24 mouse cellular contexts compared by ENCODE assay signal in genomic region chr4:48537024-48537423, GRCm38 (mm10). TPM values are rescaled to one million over a fixed set of nuclear protein-coding genes. Genes with fewer than 3 reads are reported as not detected.
DNase-seq lines count a peak whose midpoint lies in the region; ATAC-seq and TF ChIP-seq lines count a peak whose summit lies in the region.
"Had no signal": no experiment of that assay in that cellular context is flagged by ENCODE, and none has a peak within 500 bp of the region (broad histone marks: within the 10 kb centered on the region; RNA-seq: fewer than 3 reads in every experiment).

No protein-coding gene starts in this region.

- no peaks in the 10 kb centered on the region for H3K27me3 ChIP-seq in forebrain, embryonic 12.5 days
- H3K27me3 ChIP-seq in forebrain, postnatal 0 days (ENCODE audit: insufficient read depth, low read length), result no peaks in the 10 kb centered on the region
- no peaks in the 10 kb centered on the region for H3K27me3 ChIP-seq in midbrain, embryonic 11.5 days (ENCODE audit: control insufficient read depth, insufficient read depth, low read length)
- no peaks in the 10 kb centered on the region for H3K27me3 ChIP-seq in midbrain, embryonic 13.5 days
- no peaks in the 10 kb centered on the region for H3K27me3 ChIP-seq in neural tube, embryonic 15.5 days (replicated peaks)
- H3K27me3 ChIP-seq in kidney, embryonic 14.5 days (ENCODE audit: control insufficient read depth, insufficient read depth, low read length), result no peaks in the 10 kb centered on the region
- H3K27me3 ChIP-seq: CH12.LX, Patski had no signal

- TF ChIP-seq POLR2A in brain, embryonic 14.5 days (IDR thresholded peaks at IDR 0.05; ENCODE audit: borderline replicate concordance, extremely low read depth, insufficient read depth, insufficient read length, poor library complexity, severe bottlenecking), result no peak

- no peak for ATAC-seq in forebrain, embryonic 12.5 days (ENCODE audit: low FRiP score)
- ATAC-seq in forebrain, postnatal 0 days, result no peak
- ATAC-seq in midbrain, embryonic 11.5 days (ENCODE audit: low FRiP score), result no peak
- ATAC-seq in midbrain, embryonic 13.5 days, result no peak
- ATAC-seq in neural tube, embryonic 15.5 days (ENCODE audit: low FRiP score), result no peak
- ATAC-seq in kidney, embryonic 14.5 days (ENCODE audit: low FRiP score, low TSS enrichment), result no peak
- ATAC-seq: activated CD4-positive, CD25-positive, alpha-beta regulatory T cell, adult 4 months; CD4-positive, CD25-positive, alpha-beta regulatory T cell, adult 4 months; Patski had no signal

- 59% methylated on average over 5 of the region's 5 CpGs for WGBS in forebrain, embryonic 12.5 days
- 53% methylated on average over 5 of the region's 5 CpGs for WGBS in forebrain, postnatal 0 days
- 90% methylated on average over 5 of the region's 5 CpGs for WGBS in midbrain, embryonic 11.5 days
- 79% methylated on average over 5 of the region's 5 CpGs for WGBS in midbrain, embryonic 13.5 days
- 80% methylated on average over 5 of the region's 5 CpGs for WGBS in neural tube, embryonic 15.5 days
- WGBS in kidney, embryonic 14.5 days, result 89% methylated on average over 5 of the region's 5 CpGs

- 0 out of 2 replicates have a peak overlapping the region, but pooled peaks have one; percentile 56 for H3K27ac ChIP-seq in forebrain, embryonic 12.5 days
- H3K27ac ChIP-seq in forebrain, postnatal 0 days (ENCODE audit: low read depth, low read length), result no peak overlapping the region
- H3K27ac ChIP-seq in midbrain, embryonic 11.5 days (ENCODE audit: low read depth, low read length), result no peak overlapping the region
- H3K27ac ChIP-seq in midbrain, embryonic 13.5 days, result no peak overlapping the region
- no peak overlapping the region for H3K27ac ChIP-seq in neural tube, embryonic 15.5 days (replicated peaks)
- no peak overlapping the region for H3K27ac ChIP-seq in kidney, embryonic 14.5 days (ENCODE audit: low read depth, low read length)

- H3K4me2 ChIP-seq in forebrain, embryonic 12.5 days, result no peak overlapping the region
- H3K4me2 ChIP-seq in forebrain, postnatal 0 days (ENCODE audit: low read depth), result no peak overlapping the region
- no peak overlapping the region for H3K4me2 ChIP-seq in midbrain, embryonic 11.5 days
- H3K4me2 ChIP-seq in midbrain, embryonic 13.5 days (replicated peaks), result no peak overlapping the region
- H3K4me2 ChIP-seq in neural tube, embryonic 15.5 days, result no peak overlapping the region
- H3K4me2 ChIP-seq in kidney, embryonic 14.5 days (replicated peaks; ENCODE audit: low read depth, low read length), result no peak overlapping the region

- no peaks in the 10 kb centered on the region for H3K9me3 ChIP-seq in forebrain, embryonic 12.5 days
- no peaks in the 10 kb centered on the region for H3K9me3 ChIP-seq in forebrain, postnatal 0 days (ENCODE audit: low read length)
- no peaks in the 10 kb centered on the region for H3K9me3 ChIP-seq in midbrain, embryonic 11.5 days (ENCODE audit: control insufficient read depth, low read length)
- no peaks in the 10 kb centered on the region for H3K9me3 ChIP-seq in midbrain, embryonic 13.5 days
- no peaks in the 10 kb centered on the region for H3K9me3 ChIP-seq in neural tube, embryonic 15.5 days (replicated peaks)
- H3K9me3 ChIP-seq in kidney, embryonic 14.5 days (ENCODE audit: control insufficient read depth, low read length), result no peaks in the 10 kb centered on the region

- H3K4me3 ChIP-seq in forebrain, embryonic 12.5 days (replicated peaks), result no peak overlapping the region
- no peak overlapping the region for H3K4me3 ChIP-seq in forebrain, postnatal 0 days (ENCODE audit: low read depth, low read length)
- no peak overlapping the region for H3K4me3 ChIP-seq in midbrain, embryonic 11.5 days (ENCODE audit: low read depth, low read length)
- no peak overlapping the region for H3K4me3 ChIP-seq in midbrain, embryonic 13.5 days (replicated peaks)
- H3K4me3 ChIP-seq in neural tube, embryonic 15.5 days (replicated peaks), result no peak overlapping the region
- H3K4me3 ChIP-seq in kidney, embryonic 14.5 days (ENCODE audit: low read length), result no peak overlapping the region

- peaks cover 25% of the 10 kb centered on the region for H3K4me1 ChIP-seq in forebrain, embryonic 12.5 days
- H3K4me1 ChIP-seq in forebrain, postnatal 0 days (ENCODE audit: insufficient read depth), result peaks cover 9% of the 10 kb centered on the region
- peaks cover 10% of the 10 kb centered on the region for H3K4me1 ChIP-seq in midbrain, embryonic 11.5 days (ENCODE audit: control insufficient read depth, insufficient read depth, low read length)
- peaks cover 13% of the 10 kb centered on the region for H3K4me1 ChIP-seq in midbrain, embryonic 13.5 days (replicated peaks)
- peaks cover 13% of the 10 kb centered on the region for H3K4me1 ChIP-seq in neural tube, embryonic 15.5 days
- H3K4me1 ChIP-seq in kidney, embryonic 14.5 days (ENCODE audit: control insufficient read depth, insufficient read depth, low read length), result peaks cover 6% of the 10 kb centered on the region

- no peak for DNase-seq in forebrain, postnatal 0 days
- peak; percentile 79 for DNase-seq in midbrain, embryonic 11.5 days (ENCODE audit: low spot score, missing footprints)
- peak; percentile 1 for DNase-seq in neural tube, embryonic 10.5 days (ENCODE audit: extremely low spot score, low spot score)
- peak; percentile 63 for DNase-seq in brain, embryonic 14.5 days (ENCODE audit: low read depth)
- DNase-seq: adrenal gland, adult 2 months; adrenal gland, adult 8-10 months; adrenal gland, postnatal 10 days; adrenal gland, postnatal 14 days; adrenal gland, postnatal 25 days; adrenal gland, postnatal 36 days; B cell, adult 2 months; cerebellum, adult 11 months; cerebellum, adult 11-12 months; cerebellum, adult 18-20 months had no signal

- no peaks in the 10 kb centered on the region for H3K36me3 ChIP-seq in forebrain, embryonic 12.5 days (replicated peaks)
- H3K36me3 ChIP-seq in forebrain, postnatal 0 days (ENCODE audit: insufficient read depth), result no peaks in the 10 kb centered on the region
- no peaks in the 10 kb centered on the region for H3K36me3 ChIP-seq in midbrain, embryonic 11.5 days (ENCODE audit: control insufficient read depth, insufficient read depth, low read length)
- no peaks in the 10 kb centered on the region for H3K36me3 ChIP-seq in midbrain, embryonic 13.5 days
- no peaks in the 10 kb centered on the region for H3K36me3 ChIP-seq in neural tube, embryonic 15.5 days
- no peaks in the 10 kb centered on the region for H3K36me3 ChIP-seq in kidney, embryonic 14.5 days (ENCODE audit: control insufficient read depth, insufficient read depth, low read length)
- H3K36me3 ChIP-seq: G1E had no signal

- TF ChIP-seq CTCF in forebrain, postnatal 0 days (IDR thresholded peaks at IDR 0.05; ENCODE audit: low read depth), result no peak
- TF ChIP-seq CTCF in brain, embryonic 14.5 days (IDR thresholded peaks at IDR 0.05; ENCODE audit: borderline replicate concordance, extremely low read depth, insufficient read depth, insufficient read length), result no peak

- no peak overlapping the region for H3K9ac ChIP-seq in forebrain, embryonic 12.5 days
- H3K9ac ChIP-seq in forebrain, postnatal 0 days, result no peak overlapping the region
- H3K9ac ChIP-seq in midbrain, embryonic 11.5 days (ENCODE audit: low read length), result no peak overlapping the region
- H3K9ac ChIP-seq in midbrain, embryonic 13.5 days (replicated peaks), result no peak overlapping the region
- no peak overlapping the region for H3K9ac ChIP-seq in neural tube, embryonic 15.5 days (replicated peaks)
- H3K9ac ChIP-seq in kidney, embryonic 14.5 days (ENCODE audit: low read depth, low read length), result no peak overlapping the region

RNA-seq across cellular contexts. Expression of gene Msantd3, which starts 2.7 kb away (rescaled TPM):
- 58.2 and 62.0 TPM in 2 replicates for polyA plus RNA-seq in forebrain, embryonic 12.5 days (2016; fragmentation: Nextera tagmentation; extraction: Ambion mirVana)
- 51.1 and 52.9 TPM in 2 replicates for total RNA-seq in forebrain, postnatal 0 days (2014; rRNA removed)
- 36.3 and 43.8 TPM in 2 replicates for polyA plus RNA-seq in forebrain, postnatal 0 days (2015; fragmentation: Nextera tagmentation; extraction: Ambion mirVana)
- polyA plus RNA-seq in midbrain, embryonic 11.5 days (2014; fragmentation: Nextera tagmentation; extraction: Ambion mirVana), result 77.6 and 81.8 TPM in 2 replicates
- polyA plus RNA-seq in midbrain, embryonic 13.5 days (2015; fragmentation: Nextera tagmentation; extraction: Ambion mirVana), result 45.6 and 50.3 TPM in 2 replicates
- polyA plus RNA-seq in neural tube, embryonic 15.5 days (2015; fragmentation: Nextera tagmentation; extraction: Ambion mirVana), result 20.7 and 26.8 TPM in 2 replicates
- 54.0 and 55.9 TPM in 2 replicates for polyA plus RNA-seq in brain, embryonic 14.5 days (2012; rRNA removed)
- polyA plus RNA-seq in kidney, embryonic 14.5 days (2014; fragmentation: Nextera tagmentation; extraction: Ambion mirVana), result 32.1 and 38.6 TPM in 2 replicates
- total RNA-seq: CH12.LX, MEL had no signal
- polyA plus RNA-seq: activated CD4-positive, CD25-positive, alpha-beta regulatory T cell, adult 4 months; CD4-positive, CD25-positive, alpha-beta regulatory T cell, adult 4 months; G1E had no signal

RNA-seq across cellular contexts. Expression of gene Tmeff1, which starts 48.0 kb away (rescaled TPM):
- polyA plus RNA-seq in forebrain, embryonic 12.5 days (2016; fragmentation: Nextera tagmentation; extraction: Ambion mirVana), result 165 and 166 TPM in 2 replicates
- total RNA-seq in forebrain, postnatal 0 days (2014; rRNA removed), result 331 and 345 TPM in 2 replicates
- 189 and 202 TPM in 2 replicates for polyA plus RNA-seq in forebrain, postnatal 0 days (2015; fragmentation: Nextera tagmentation; extraction: Ambion mirVana)
- 258 TPM in 2 replicates for polyA plus RNA-seq in midbrain, embryonic 11.5 days (2014; fragmentation: Nextera tagmentation; extraction: Ambion mirVana)
- 196 and 263 TPM in 2 replicates for polyA plus RNA-seq in midbrain, embryonic 13.5 days (2015; fragmentation: Nextera tagmentation; extraction: Ambion mirVana)
- polyA plus RNA-seq in neural tube, embryonic 15.5 days (2015; fragmentation: Nextera tagmentation; extraction: Ambion mirVana), result 211 and 276 TPM in 2 replicates
- 297 and 335 TPM in 2 replicates for polyA plus RNA-seq in brain, embryonic 14.5 days (2012; rRNA removed)
- polyA plus RNA-seq in kidney, embryonic 14.5 days (2014; fragmentation: Nextera tagmentation; extraction: Ambion mirVana), result 69.0 and 93.4 TPM in 2 replicates
- total RNA-seq: G1E, MEL had no signal
- polyA plus RNA-seq: activated CD4-positive, CD25-positive, alpha-beta regulatory T cell, adult 4 months; G1E had no signal
